Mouse (Mus musculus) frontal cortex, postnatal 25 days (tissue): ENCODE data around the gene Aff2.

Experiments used
- DNase-seq, 2 experiments: peaks; one replicate each; pipeline ENCODE4 v3.0.0; 2022; ENCODE audit warnings: low spot score in 2 of 2

Aff2 gene

GRCm38 (mm10) chrX:69744962-69745597, 385.0 kb downstream of the Aff2 start:
- DNase-seq: no peak

- DNase-seq: no peak
Observed at GRCm38 (mm10) chrX:69801890-69802439, 441.9 kb downstream of the Aff2 start.

- DNase-seq: no peak
Observed at GRCm38 (mm10) chrX:69802481-69802880, 442.4 kb downstream of the Aff2 start.

GRCm38 (mm10) chrX:69811798-69812197, 451.7 kb downstream of the Aff2 start:
- no peak for DNase-seq

- DNase-seq: no peak
Observed at GRCm38 (mm10) chrX:69815054-69815453, 455.0 kb downstream of the Aff2 start.

- no peak for DNase-seq
Observed at GRCm38 (mm10) chrX:69817679-69818078, 457.6 kb downstream of the Aff2 start.

GRCm38 (mm10) chrX:69818188-69818587, 458.1 kb downstream of the Aff2 start:
- DNase-seq: no peak

GRCm38 (mm10) chrX:69867601-69868000, 507.5 kb downstream of the Aff2 start:
- no peak for DNase-seq

GRCm38 (mm10) chrX:69891713-69892112, 531.6 kb downstream of the Aff2 start:
- DNase-seq: no peak
